Mouse (Mus musculus) lung, adult 18-20 months (tissue): ENCODE measurements around the gene Olfr531.

Experiments used
- DNase-seq, 2 experiments: peaks; one replicate each; pipeline ENCODE4 v3.0.0; 2022; ENCODE audit warnings: mixed read lengths in 2 of 2

Gene Olfr531

DNA sequence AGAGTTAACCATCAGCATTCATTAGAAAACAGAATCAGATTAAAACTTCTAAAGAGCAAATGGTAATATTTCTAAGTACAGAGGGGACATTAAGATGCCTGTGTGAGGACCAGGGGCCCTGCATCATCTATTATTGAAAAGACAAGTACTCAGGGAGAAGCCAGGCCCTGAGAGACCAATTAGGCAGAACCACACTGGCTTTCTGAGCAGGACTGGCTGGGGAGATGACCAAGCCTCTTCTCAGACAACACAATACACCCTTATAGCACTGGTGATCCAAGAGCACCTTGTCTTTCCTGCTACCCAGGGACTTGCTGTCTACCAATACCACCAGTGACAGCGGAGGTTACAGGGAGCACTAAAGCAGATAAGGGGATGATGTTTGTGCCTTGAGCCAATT, at the start of gene Olfr531:
Gene Olfr531 (minus strand): TSS at position 101 of the 400 bp plus-strand sequence.
- DNase-seq: no peak

DNA sequence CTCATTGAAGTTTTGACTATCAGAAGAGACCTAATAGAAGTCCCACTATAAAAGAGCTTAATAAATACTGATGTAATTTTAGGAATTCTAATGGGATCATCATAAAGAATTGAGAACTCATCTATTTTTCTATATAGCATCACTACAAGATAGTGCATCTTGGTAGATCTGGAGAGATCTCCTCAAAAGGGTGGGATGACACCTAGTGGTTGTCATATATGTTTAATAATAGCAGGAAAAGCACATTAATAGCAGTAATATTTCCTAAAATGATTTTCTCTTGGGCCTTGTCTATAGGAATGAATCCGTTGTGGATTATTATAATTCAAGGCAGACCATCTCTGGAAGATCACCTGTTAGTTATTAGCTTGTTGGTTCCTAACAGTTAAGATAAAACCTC, 40.4 kb upstream of the Olfr531 start:
- no peak for DNase-seq

DNA sequence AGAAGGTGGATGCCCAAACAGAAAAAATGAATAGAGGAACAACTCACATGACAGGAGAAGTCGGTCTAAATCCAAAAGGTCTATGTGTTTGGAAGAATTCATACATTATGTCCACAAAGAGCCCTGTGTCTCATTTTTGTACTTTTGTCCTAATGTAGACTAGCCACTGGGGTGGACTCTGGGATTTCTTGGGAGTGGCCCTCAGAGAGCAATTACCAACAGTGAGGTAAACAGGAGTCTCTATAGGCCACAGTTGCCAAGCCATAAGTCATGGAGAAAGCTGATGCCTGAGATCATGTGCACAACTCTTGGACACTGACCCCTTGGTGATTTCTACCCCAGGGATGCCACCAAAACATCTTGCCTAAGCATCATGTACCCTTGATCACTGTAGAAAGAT, 18.8 kb upstream of the Olfr531 start, which contains the start of gene Olfr532:
Gene Olfr532 (minus strand): TSS at position 101 of the 400 bp plus-strand sequence.
- no peak for DNase-seq

- no peak for DNase-seq
Measured at GRCm38 (mm10) chr7:140376911-140377310, 25.8 kb downstream of the Olfr531 start.

- no peak for DNase-seq
Measured at GRCm38 (mm10) chr7:140376231-140376630, 26.5 kb downstream of the Olfr531 start, which contains the start of gene Olfr530. Gene Olfr530 (minus strand): TSS chr7:140376331.

- no peak for DNase-seq
Measured at GRCm38 (mm10) chr7:140374300-140374699, 28.4 kb downstream of the Olfr531 start.

DNA sequence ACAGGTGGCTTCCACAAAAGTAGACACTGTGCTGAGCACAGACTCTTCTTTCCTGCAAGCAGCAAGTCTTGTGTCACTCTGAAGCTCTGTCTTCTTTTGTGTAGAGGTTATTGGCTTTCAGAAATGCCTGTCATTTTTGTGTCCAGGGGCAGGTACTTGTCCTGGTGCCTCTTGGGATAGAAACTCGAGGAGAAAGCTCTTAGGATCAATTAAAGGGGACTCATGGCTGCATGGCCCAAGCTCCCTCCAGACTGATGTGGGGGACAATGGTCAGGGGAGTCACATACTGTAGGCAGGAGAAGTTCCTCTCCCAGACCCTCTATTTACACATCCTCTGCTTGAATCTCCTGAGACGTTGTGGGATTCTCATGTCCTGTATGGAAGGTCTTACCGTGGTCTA, 41.1 kb downstream of the Olfr531 start, which contains the start of gene Olfr60:
Gene Olfr60 (minus strand): TSS at position 101 of the 400 bp plus-strand sequence.
- DNase-seq: no peak
